32 mouse cellular contexts compared by ENCODE assay signal in genomic region chr1:22466597-22466996, GRCm38 (mm10).
DNase-seq lines count a peak whose midpoint lies in the region; ATAC-seq and TF ChIP-seq lines count a peak whose summit lies in the region.
"Had no signal": no experiment of that assay in that cellular context is flagged by ENCODE, and none has a peak within 500 bp of the region (broad histone marks: within the 10 kb centered on the region; RNA-seq: fewer than 3 reads in every experiment).

No protein-coding gene starts in this region.

- no peaks in the 10 kb centered on the region for H3K9me3 ChIP-seq in ES-Bruce4 (replicated peaks; ENCODE audit: control insufficient read depth, insufficient read depth, low read length, poor library complexity, severe bottlenecking)
- no peaks in the 10 kb centered on the region for H3K9me3 ChIP-seq in kidney, embryonic 16.5 days (ENCODE audit: low read length)
- H3K9me3 ChIP-seq: embryonic facial prominence, embryonic 10.5 days; embryonic facial prominence, embryonic 13.5 days; forebrain, embryonic 10.5 days; forebrain, embryonic 13.5 days; heart, embryonic 12.5 days; heart, embryonic 15.5 days; hindbrain, embryonic 10.5 days; hindbrain, embryonic 13.5 days; intestine, embryonic 15.5 days had no signal

- no peak for ATAC-seq in kidney, embryonic 16.5 days (ENCODE audit: low FRiP score, low TSS enrichment)
- ATAC-seq: activated CD4-positive, CD25-positive, alpha-beta regulatory T cell, adult 4 months; CD4-positive, CD25-positive, alpha-beta regulatory T cell, adult 4 months; forebrain, embryonic 13.5 days; forebrain, embryonic 16.5 days; hindbrain, embryonic 16.5 days; intestine, embryonic 15.5 days had no signal

- TF ChIP-seq EP300 in ES-Bruce4 (IDR thresholded peaks at IDR 0.05; ENCODE audit: insufficient read depth, low read depth, low read length): peak; percentile 77; the same call in 1 of the 2 replicates

- H3K4me1 ChIP-seq in ES-Bruce4 (ENCODE audit: control insufficient read depth, insufficient read depth, low read length): peaks cover 2% of the 10 kb centered on the region
- H3K4me1 ChIP-seq in kidney, embryonic 16.5 days (ENCODE audit: insufficient read depth, low read length): no peaks in the 10 kb centered on the region
- H3K4me1 ChIP-seq: embryonic facial prominence, embryonic 10.5 days; embryonic facial prominence, embryonic 13.5 days; forebrain, embryonic 10.5 days; forebrain, embryonic 13.5 days; heart, embryonic 12.5 days; heart, embryonic 15.5 days; hindbrain, embryonic 10.5 days; hindbrain, embryonic 13.5 days; intestine, embryonic 15.5 days had no signal

- no peak for TF ChIP-seq CTCF in ES-Bruce4 (IDR thresholded peaks at IDR 0.05; ENCODE audit: low read depth, low read length)

- H3K27ac ChIP-seq in ES-Bruce4 (ENCODE audit: insufficient read depth, low read length): no peak overlapping the region
- no peak overlapping the region for H3K27ac ChIP-seq in kidney, embryonic 16.5 days (ENCODE audit: low read length)
- H3K27ac ChIP-seq: embryonic facial prominence, embryonic 10.5 days; embryonic facial prominence, embryonic 13.5 days; forebrain, embryonic 10.5 days; forebrain, embryonic 13.5 days; gastrocnemius, adult 2 months; heart, embryonic 15.5 days; hindbrain, embryonic 10.5 days; hindbrain, embryonic 13.5 days; intestine, embryonic 15.5 days had no signal

- 28% methylated on average over 2 of the region's 2 CpGs for WGBS in kidney, embryonic 16.5 days

- TF ChIP-seq POLR2A in ES-Bruce4 (IDR thresholded peaks at IDR 0.05; ENCODE audit: insufficient read depth, low read length): no peak

- no peaks in the 10 kb centered on the region for H3K36me3 ChIP-seq in ES-Bruce4 (ENCODE audit: control insufficient read depth, insufficient read depth, low read length, poor library complexity, severe bottlenecking)
- H3K36me3 ChIP-seq in kidney, embryonic 16.5 days (ENCODE audit: insufficient read depth, low read length): no peaks in the 10 kb centered on the region
- H3K36me3 ChIP-seq: embryonic facial prominence, embryonic 10.5 days; embryonic facial prominence, embryonic 13.5 days; forebrain, embryonic 10.5 days; heart, embryonic 12.5 days; heart, embryonic 15.5 days; hindbrain, embryonic 10.5 days; hindbrain, embryonic 13.5 days; intestine, embryonic 15.5 days had no signal

- H3K4me2 ChIP-seq in kidney, embryonic 16.5 days (replicated peaks; ENCODE audit: low read depth, low read length): no peak overlapping the region
- H3K4me2 ChIP-seq: embryonic facial prominence, embryonic 13.5 days; forebrain, embryonic 13.5 days; heart, embryonic 12.5 days; heart, embryonic 15.5 days; hindbrain, embryonic 13.5 days; intestine, embryonic 15.5 days had no signal

- DNase-seq in ES-CJ7 (ENCODE audit: low read depth, low spot score) (peak; percentile 96), R1 (ENCODE audit: low read depth, low spot score) (peak; percentile 96)
- DNase-seq in fat pad, adult 2 months (ENCODE audit: extremely low read depth, low read depth, low spot score): peak; percentile 97
- DNase-seq in right cerebral cortex, adult 18-20 months: no peak
- DNase-seq in cerebellum, postnatal 4 days (ENCODE audit: low spot score in 2 of 2): no peak
- DNase-seq in cerebellum, adult 9-10 months: no peak
- DNase-seq: adrenal gland, adult 8-10 months; adrenal gland, postnatal 36 days; cerebellum, adult 9-11 months; cerebellum, postnatal 25 days; embryo, embryonic 11 days; gastrocnemius, adult 2 months; gastrocnemius, postnatal 14 days; heart, adult 18-20 months; heart, postnatal 10 days; heart, postnatal 36 days had no signal

- H3K27me3 ChIP-seq in ES-Bruce4 (ENCODE audit: control insufficient read depth, insufficient read depth, low read length, poor library complexity, severe bottlenecking): no peaks in the 10 kb centered on the region
- H3K27me3 ChIP-seq in kidney, embryonic 16.5 days (ENCODE audit: insufficient read depth, low read length): no peaks in the 10 kb centered on the region
- H3K27me3 ChIP-seq: embryonic facial prominence, embryonic 13.5 days; forebrain, embryonic 13.5 days; heart, embryonic 12.5 days; heart, embryonic 15.5 days; hindbrain, embryonic 13.5 days; intestine, embryonic 15.5 days had no signal

- no peak overlapping the region for H3K4me3 ChIP-seq in ES-Bruce4 (ENCODE audit: low read depth, low read length)
- no peak overlapping the region for H3K4me3 ChIP-seq in kidney, embryonic 16.5 days (ENCODE audit: low read length)
- H3K4me3 ChIP-seq: embryonic facial prominence, embryonic 10.5 days; embryonic facial prominence, embryonic 13.5 days; erythroblast, embryonic 14.5 days; forebrain, embryonic 10.5 days; forebrain, embryonic 13.5 days; gastrocnemius, adult 2 months; heart, embryonic 12.5 days; heart, embryonic 15.5 days; hindbrain, embryonic 10.5 days; hindbrain, embryonic 13.5 days; intestine, embryonic 15.5 days had no signal

- no peak overlapping the region for H3K9ac ChIP-seq in ES-Bruce4 (ENCODE audit: low read depth, poor library complexity, severe bottlenecking)
- no peak overlapping the region for H3K9ac ChIP-seq in kidney, embryonic 16.5 days (replicated peaks; ENCODE audit: low read length)
- H3K9ac ChIP-seq: embryonic facial prominence, embryonic 13.5 days; forebrain, embryonic 13.5 days; heart, embryonic 12.5 days; heart, embryonic 15.5 days; hindbrain, embryonic 13.5 days; intestine, embryonic 15.5 days had no signal

Comparison
In these comparisons a context has a peak if more than half of its experiments do, and no peak if none do; other contexts are left out.
1. DNase-seq: peak in ES-CJ7 (single experiment), R1 (single experiment) and fat pad, adult 2 months (single experiment); none in right cerebral cortex, adult 18-20 months (single experiment), cerebellum, postnatal 4 days (0 of 2) and cerebellum, adult 9-10 months (single experiment).